Comparison of ENCODE assay signal across 10 mouse cellular contexts in genomic region chr11:96973426-96973964, GRCm38 (mm10). TPM values are rescaled to one million over a fixed set of nuclear protein-coding genes. Genes with fewer than 3 reads are reported as not detected.
A peak's percentile ranks its signal among the peaks of the same experiment; 100 is the strongest.
DNase-seq lines count a peak whose midpoint lies in the region; ATAC-seq and TF ChIP-seq lines count a peak whose summit lies in the region.
"Had no signal": no experiment of that assay in that cellular context is flagged by ENCODE, and none has a peak within 500 bp of the region (broad histone marks: within the 10 kb centered on the region; RNA-seq: fewer than 3 reads in every experiment).

No protein-coding gene starts in this region.

- peaks cover 50% of the 10 kb centered on the region for H3K4me1 ChIP-seq in liver, embryonic 16.5 days (ENCODE audit: control insufficient read depth, low read depth, low read length)

- no peaks in the 10 kb centered on the region for H3K9me3 ChIP-seq in liver, embryonic 16.5 days (replicated peaks; ENCODE audit: control insufficient read depth, low read length)

- H3K27me3 ChIP-seq in liver, embryonic 16.5 days (ENCODE audit: control insufficient read depth, insufficient read depth, low read depth, low read length), result no peaks in the 10 kb centered on the region
- H3K27me3 ChIP-seq: Patski had no signal

- no peak overlapping the region for H3K4me3 ChIP-seq in liver, embryonic 16.5 days (ENCODE audit: low read depth, low read length)

- peak; percentile 40 to 42 for DNase-seq in layer of hippocampus, postnatal 10 days (ENCODE audit: low spot score in 2 of 2)
- no peak for DNase-seq in layer of hippocampus, postnatal 25 days (ENCODE audit: extremely low spot score in 1 of 2, low spot score in 1 of 2)
- DNase-seq in brain, embryonic 14.5 days (ENCODE audit: low read depth), result peak; percentile 9
- peak; percentile 52 to 77 for DNase-seq in cerebellum, postnatal 14 days
- no peak for DNase-seq in kidney, adult 9 months
- no peak for DNase-seq in kidney, postnatal 36 days

- no peak overlapping the region for H3K4me2 ChIP-seq in liver, embryonic 16.5 days (ENCODE audit: low read depth, low read length)

- TF ChIP-seq CTCF in brain, embryonic 14.5 days (IDR thresholded peaks at IDR 0.05; ENCODE audit: borderline replicate concordance, extremely low read depth, insufficient read depth, insufficient read length), result no peak

- peak overlapping the region; percentile 50; the same call in 1 of the 2 replicates for H3K27ac ChIP-seq in liver, embryonic 16.5 days (ENCODE audit: low read length)
- H3K27ac ChIP-seq: liver, embryonic 14.5 days had no signal

- H3K36me3 ChIP-seq in liver, embryonic 16.5 days (ENCODE audit: control insufficient read depth, insufficient read depth), result no peaks in the 10 kb centered on the region

- H3K9ac ChIP-seq in liver, embryonic 16.5 days (ENCODE audit: low read depth, low read length), result no peak overlapping the region
- H3K9ac ChIP-seq: liver, embryonic 14.5 days had no signal

- ATAC-seq in liver, embryonic 16.5 days (ENCODE audit: low read depth), result no peak
- ATAC-seq: Patski had no signal

- TF ChIP-seq POLR2A in brain, embryonic 14.5 days (IDR thresholded peaks at IDR 0.05; ENCODE audit: borderline replicate concordance, extremely low read depth, insufficient read depth, insufficient read length, poor library complexity, severe bottlenecking), result no peak

- WGBS in liver, embryonic 16.5 days (ENCODE audit: insufficient replicate concordance), result 88% methylated on average over 5 of the region's 5 CpGs

RNA-seq across cellular contexts. Expression of gene Sp2, which starts 9.3 kb away (rescaled TPM):
- 10 to 100 TPM; 11.5 to 12.0 TPM for total RNA-seq in layer of hippocampus, postnatal 10 days (2021)
- 10 to 100 TPM; 12.8 to 15.0 TPM for total RNA-seq in layer of hippocampus, postnatal 25 days (2021)
- polyA plus RNA-seq in brain, embryonic 14.5 days (2012; rRNA removed), result 12.3 and 17.8 TPM in 2 replicates
- polyA plus RNA-seq in liver, embryonic 16.5 days (2015; fragmentation: Nextera tagmentation; extraction: Ambion mirVana), result 15.8 and 18.6 TPM in 2 replicates

RNA-seq across cellular contexts. Expression of gene Pnpo, which starts 29.7 kb away (rescaled TPM):
- total RNA-seq in layer of hippocampus, postnatal 10 days (2021), result 10 to 100 TPM; 28.0 to 28.8 TPM
- 10 to 100 TPM; 35.1 to 37.9 TPM for total RNA-seq in layer of hippocampus, postnatal 25 days (2021)
- polyA plus RNA-seq in brain, embryonic 14.5 days (2012; rRNA removed), result 11.8 and 14.4 TPM in 2 replicates
- polyA plus RNA-seq in liver, embryonic 16.5 days (2015; fragmentation: Nextera tagmentation; extraction: Ambion mirVana), result 688 and 719 TPM in 2 replicates

RNA-seq across cellular contexts. Expression of gene Sp6, which starts 39.7 kb away (rescaled TPM):
- 1 to 10 TPM; 1.4 TPM for total RNA-seq in layer of hippocampus, postnatal 10 days (2021)
- total RNA-seq in layer of hippocampus, postnatal 25 days (2021), result 1 to 10 TPM in 1 of 2 experiments, under 1 TPM in 1; 0.86 to 1.8 TPM
- polyA plus RNA-seq in brain, embryonic 14.5 days (2012; rRNA removed), result 0.64 and 1.0 TPM in 2 replicates
- not detected in 2 replicates for polyA plus RNA-seq in liver, embryonic 16.5 days (2015; fragmentation: Nextera tagmentation; extraction: Ambion mirVana)

RNA-seq across cellular contexts. Expression of gene Prr15l, which starts 45.6 kb away (rescaled TPM):
- total RNA-seq in layer of hippocampus, postnatal 10 days (2021), result not detected
- not detected for total RNA-seq in layer of hippocampus, postnatal 25 days (2021)
- polyA plus RNA-seq in brain, embryonic 14.5 days (2012; rRNA removed), result 0.09 and 0.16 TPM in 2 replicates
- polyA plus RNA-seq in liver, embryonic 16.5 days (2015; fragmentation: Nextera tagmentation; extraction: Ambion mirVana), result 4.8 and 7.1 TPM in 2 replicates
- total RNA-seq: common myeloid progenitor, adult 5-6 weeks had no signal

RNA-seq across cellular contexts. Expression of gene Scrn2, which starts 56.2 kb away (rescaled TPM):
- total RNA-seq in layer of hippocampus, postnatal 10 days (2021), result 1 to 10 TPM; 5.2 to 6.3 TPM
- 1 to 10 TPM; 4.0 to 4.2 TPM for total RNA-seq in layer of hippocampus, postnatal 25 days (2021)
- 11.8 and 16.9 TPM in 2 replicates for polyA plus RNA-seq in brain, embryonic 14.5 days (2012; rRNA removed)
- polyA plus RNA-seq in liver, embryonic 16.5 days (2015; fragmentation: Nextera tagmentation; extraction: Ambion mirVana), result 11.1 and 12.2 TPM in 2 replicates

Comparison
In these comparisons a context has a peak if more than half of its experiments do, and no peak if none do; other contexts are left out.
1. DNase-seq: peak in layer of hippocampus, postnatal 10 days (2 of 2), brain, embryonic 14.5 days (single experiment) and cerebellum, postnatal 14 days (2 of 2); none in layer of hippocampus, postnatal 25 days (0 of 2), kidney, adult 9 months (single experiment) and kidney, postnatal 36 days (0 of 2).